Mouse (Mus musculus) C2C12 (cell line): ENCODE measurements around the gene Nceh1.

Experiments
- CTCF ChIP-seq: IDR thresholded peaks from one replicate; pipeline ENCODE4 v1.5.1; 2011; ENCODE audit not compliant: control insufficient read depth, insufficient read depth, insufficient read length
- MAX ChIP-seq: IDR thresholded peaks from one replicate; pipeline ENCODE4 v1.6.1; 2011; ENCODE audit warnings: mild to moderate bottlenecking, control low read depth
- USF1 ChIP-seq: IDR thresholded peaks from one replicate; pipeline ENCODE4 v1.6.1; 2011; ENCODE audit warnings: low read depth, mild to moderate bottlenecking, control low read depth, moderate library complexity

DNA sequence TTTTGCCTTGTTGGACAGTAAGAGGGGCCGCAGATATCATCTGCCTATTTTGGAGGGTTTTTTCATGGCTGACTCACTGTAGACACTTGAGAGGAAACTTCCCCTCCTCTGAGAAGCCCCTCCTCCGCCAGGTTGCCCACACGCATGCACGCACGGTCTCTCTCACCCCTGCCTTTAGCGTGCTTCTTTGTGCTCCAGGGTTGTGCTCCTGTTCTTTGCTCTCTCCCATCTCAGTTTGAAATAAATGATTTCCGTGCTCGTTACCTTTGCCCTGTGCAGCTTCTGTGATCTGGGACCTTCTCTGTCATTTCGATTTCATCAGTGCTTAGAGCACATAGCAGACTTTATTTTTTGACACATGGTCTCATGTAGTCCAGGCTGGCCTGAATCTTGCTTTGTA lies 66.3 kb downstream of the Nceh1 start:
- no peak for TF ChIP-seq CTCF
- no peak for TF ChIP-seq USF1
- no peak for TF ChIP-seq MAX
